Mouse (Mus musculus) kidney, adult 2 months (tissue): ENCODE results near the gene Dnase2b. TPM values are rescaled to one million over a fixed set of nuclear protein-coding genes. Genes with fewer than 3 reads are reported as not detected.

ENCODE experiments used
- DNase-seq: peaks from one replicate; pipeline ENCODE4 v3.0.0; 2021
- H3K27ac ChIP-seq: fragments of 200-500 bp; 2 replicates; pipeline ENCODE4 v1.5.1; 2012; ENCODE audit warnings: low read depth, low read length, control low read depth, inconsistent platforms; ENCODE audit not compliant: insufficient read depth
- H3K27me3 ChIP-seq: fragments of 200-500 bp; replicated peaks from 2 replicates; pipeline ENCODE4 v1.6.1; 2012; ENCODE audit warnings: mild to moderate bottlenecking, moderate library complexity, low read length, inconsistent platforms; ENCODE audit not compliant: control insufficient read depth, insufficient read depth
- H3K36me3 ChIP-seq: fragments of 200-500 bp; 2 replicates; pipeline ENCODE4 v1.6.1; 2012; ENCODE audit warnings: mild to moderate bottlenecking, moderate library complexity, low read length, inconsistent platforms; ENCODE audit not compliant: control insufficient read depth, insufficient read depth
- H3K4me1 ChIP-seq: fragments of 200-500 bp; 2 replicates; pipeline ENCODE4 v1.6.1; 2011; ENCODE audit warnings: low read length; ENCODE audit not compliant: control insufficient read depth, insufficient read depth
- H3K4me3 ChIP-seq: fragments of 200-500 bp; 2 replicates; pipeline ENCODE4 v1.5.1; 2011; ENCODE audit warnings: mild to moderate bottlenecking, low read depth, low read length, control low read depth; ENCODE audit not compliant: insufficient read depth
- CTCF ChIP-seq: fragments of 200-500 bp; conservative IDR thresholded peaks from 2 replicates; pipeline ENCODE4 v1.5.1; 2011; ENCODE audit warnings: low read depth, mild to moderate bottlenecking, control low read depth, low read length, moderate library complexity, mixed read lengths; ENCODE audit not compliant: insufficient read depth, insufficient read length
- POLR2A ChIP-seq: fragments of 200-500 bp; IDR thresholded peaks from one replicate; pipeline ENCODE4 v1.6.1; 2011; ENCODE audit warnings: low read depth, low read length, control low read depth
- WGBS: fragments of 180-500 bp; shearing (Covaris S2); methylation state at CpG from one replicate; pipeline ENCODE4 v1.1.7; 2018; 5-methylcytosine and 5-hydroxymethylcytosine counted together
- polyA plus RNA-seq: library from polyadenylated mRNA; depleted of rRNA; stranded (reverse); fragments of >200 nt; gene quantifications from 2 replicates; pipeline ENCODE4 v1.2.3, GENCODE M21; 2012

The Dnase2b gene
- polyA plus RNA-seq, 1 experiment = not detected

DNA sequence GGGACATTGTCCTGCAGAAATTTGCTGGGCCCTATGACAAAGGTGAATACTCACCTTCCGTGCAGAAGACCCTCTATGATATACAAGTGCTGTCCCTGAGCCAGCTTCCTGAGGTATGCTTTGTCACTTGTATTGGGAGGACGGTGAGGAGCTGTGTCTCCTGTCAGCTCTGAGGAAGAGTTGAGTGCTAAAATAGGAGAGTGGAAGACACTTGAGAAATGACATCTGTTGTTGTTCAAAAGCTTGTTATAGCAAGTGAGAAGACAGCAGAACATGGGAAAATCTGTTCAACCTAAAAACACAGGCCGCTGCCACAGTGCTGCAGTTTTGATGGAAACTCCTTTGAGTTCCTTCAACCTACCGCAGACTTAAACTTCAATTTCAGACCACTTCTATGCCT, 10.4 kb upstream of the Dnase2b start:
- Histone ChIP-seq H3K4me3 (no peak overlapping the region), H3K36me3 (no peaks in the 10 kb centered on the region), H3K27me3 (no peaks in the 10 kb centered on the region), H3K27ac (no peak overlapping the region), H3K4me1 (no peaks in the 10 kb centered on the region)
- no peak for DNase-seq
- TF ChIP-seq CTCF = no peak
- no peak for TF ChIP-seq POLR2A
- 79% methylated on average over 4 of the region's 4 CpGs for WGBS

GRCm38 (mm10) chr3:146621966-146622365, 6.6 kb upstream of the Dnase2b start:
- Histone ChIP-seq H3K4me1 (no peaks in the 10 kb centered on the region), H3K4me3 (no peak overlapping the region), H3K27ac (no peak overlapping the region), H3K27me3 (no peaks in the 10 kb centered on the region), H3K36me3 (no peaks in the 10 kb centered on the region)
- TF ChIP-seq CTCF (no peak), POLR2A (no peak)
- 85% methylated on average over 11 of the region's 11 CpGs for WGBS
- no peak for DNase-seq

DNA sequence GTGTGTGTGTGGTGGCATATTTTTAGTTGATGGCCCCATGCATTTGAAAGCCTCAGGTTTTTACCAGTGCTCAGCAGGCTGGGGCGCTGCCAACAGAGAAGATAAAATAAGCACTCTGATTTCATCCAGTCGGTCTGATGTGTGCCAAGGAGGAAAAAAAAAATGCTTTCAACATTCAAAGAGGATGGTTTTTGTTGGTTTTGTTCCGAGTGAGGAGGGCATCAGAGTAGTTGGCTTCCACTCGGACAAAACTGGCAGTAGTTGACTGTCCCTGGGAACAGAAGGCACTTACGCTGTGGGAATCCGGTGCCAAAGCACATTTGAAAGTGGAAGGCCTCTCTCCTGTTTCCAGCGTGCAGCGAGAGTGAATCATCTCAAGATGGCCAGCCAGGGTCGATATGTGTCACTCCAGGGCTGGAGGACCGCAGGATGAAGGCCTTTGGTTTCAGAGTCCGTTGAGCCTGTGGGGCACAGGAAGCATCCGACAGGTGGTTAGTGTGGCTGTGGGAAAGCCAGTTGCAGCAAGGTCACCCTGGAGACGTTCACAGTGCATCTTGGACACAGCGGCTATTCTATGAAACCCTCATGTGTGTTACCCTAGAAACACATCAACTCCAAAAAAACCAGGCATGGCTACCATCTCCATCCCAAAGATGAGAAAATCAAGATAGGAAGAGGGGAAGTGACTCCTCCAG, 5.3 kb upstream of the Dnase2b start:
- 85% methylated on average over 14 of the region's 14 CpGs for WGBS
- DNase-seq = no peak

DNA sequence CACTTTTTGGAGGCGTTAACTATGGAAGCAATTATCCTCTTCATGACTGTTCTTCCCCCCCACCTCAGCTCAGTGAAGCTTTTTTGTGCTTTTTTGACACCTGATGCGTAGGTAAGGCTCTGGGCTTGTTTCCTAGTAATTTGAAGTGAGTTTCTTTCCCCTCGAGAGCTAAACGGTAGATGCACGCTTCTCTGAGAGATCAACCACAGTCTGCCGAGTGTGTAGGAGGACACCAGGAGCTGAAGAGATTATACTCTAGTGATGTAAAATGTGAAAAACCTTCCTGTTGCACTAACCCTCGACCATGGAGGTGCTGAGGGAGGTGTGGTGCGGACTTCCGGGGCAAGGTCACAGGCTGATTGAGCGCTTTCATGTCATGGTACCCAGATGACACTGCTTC, 4.7 kb upstream of the Dnase2b start:
- no peaks in the 10 kb centered on the region for H3K4me1 ChIP-seq
- H3K27ac ChIP-seq = no peak overlapping the region
- no peaks in the 10 kb centered on the region for H3K27me3 ChIP-seq
- DNase-seq = no peak
- no peaks in the 10 kb centered on the region for H3K36me3 ChIP-seq
- TF ChIP-seq CTCF (no peak), POLR2A (no peak)
- no peak overlapping the region for H3K4me3 ChIP-seq
- 76% methylated on average over 10 of the region's 10 CpGs for WGBS

More for the DNA sequence above, 5.3 kb upstream of the Dnase2b start:
- Histone ChIP-seq H3K36me3 (no peaks in the 10 kb centered on the region), H3K4me1 (no peaks in the 10 kb centered on the region), H3K27me3 (no peaks in the 10 kb centered on the region), H3K4me3 (no peak overlapping the region), H3K27ac (no peak overlapping the region)
- TF ChIP-seq CTCF = no peak
- TF ChIP-seq POLR2A = no peak

DNA sequence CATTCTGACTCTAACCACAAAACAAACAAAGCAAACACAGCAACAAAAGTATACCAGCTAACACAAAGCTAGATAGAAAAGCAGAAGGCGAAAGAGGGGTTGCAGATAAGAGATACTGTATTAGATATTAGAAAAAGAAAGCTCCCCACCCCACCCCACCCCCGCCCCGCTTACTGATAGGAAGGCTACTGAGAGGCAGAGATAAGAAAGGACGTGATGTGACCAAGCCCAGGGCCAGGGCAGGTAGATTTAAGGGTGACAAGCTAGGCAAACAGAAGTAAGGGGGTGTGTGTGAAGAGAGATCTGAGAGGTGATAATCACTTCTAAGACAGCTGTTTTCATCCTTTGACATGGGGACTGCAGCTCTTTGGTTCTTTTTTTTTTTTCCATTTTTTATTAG, 3.0 kb upstream of the Dnase2b start:
- Histone ChIP-seq H3K36me3 (no peaks in the 10 kb centered on the region), H3K4me3 (no peak overlapping the region), H3K27ac (no peak overlapping the region), H3K27me3 (no peaks in the 10 kb centered on the region), H3K4me1 (no peaks in the 10 kb centered on the region)
- WGBS = 93% methylated on average over 4 of the region's 4 CpGs
- TF ChIP-seq POLR2A (no peak), CTCF (no peak)
- no peak for DNase-seq

- DNase-seq = no peak
- no peaks in the 10 kb centered on the region for H3K36me3 ChIP-seq
These were observed 2.5 kb upstream of the Dnase2b start for GRCm38 (mm10) chr3:146617946-146618345.

DNA sequence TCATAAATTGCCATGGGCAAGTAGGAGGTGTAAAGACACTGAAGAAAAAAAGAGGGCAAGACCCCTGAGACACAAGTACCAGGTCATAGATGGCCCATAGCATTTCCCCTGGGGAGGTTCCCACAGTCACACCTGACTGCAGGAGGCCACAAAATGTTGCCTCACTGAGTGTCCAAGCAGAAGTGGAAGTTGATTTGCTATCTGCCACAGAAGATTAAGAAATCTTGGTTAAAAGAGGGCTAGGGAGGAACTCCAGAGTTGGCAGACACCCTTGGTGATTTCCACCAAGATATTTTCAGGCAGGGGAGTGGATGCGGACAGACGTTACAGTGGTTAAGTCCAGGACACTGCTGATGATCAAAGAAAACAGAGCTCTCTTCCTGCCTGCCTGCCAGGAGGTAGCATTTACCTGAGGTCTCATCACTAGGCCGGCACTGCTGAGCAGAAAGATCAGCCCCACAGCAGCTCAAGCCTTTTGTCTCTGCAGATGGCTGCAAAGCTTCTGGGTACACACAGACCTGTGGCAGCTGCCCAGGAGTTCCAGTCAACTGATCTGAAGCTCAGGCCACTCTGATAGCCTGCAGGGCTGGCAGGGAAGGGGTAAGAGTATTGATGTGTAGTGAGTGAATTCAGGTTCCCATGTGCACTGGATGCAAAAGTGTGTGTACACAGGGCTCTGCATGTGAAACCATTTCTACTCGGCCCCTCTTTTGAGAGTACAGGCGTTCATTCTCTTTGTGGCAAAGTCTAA, 1.3 kb upstream of the Dnase2b start:
- Histone ChIP-seq H3K27me3 (no peaks in the 10 kb centered on the region), H3K4me1 (no peaks in the 10 kb centered on the region), H3K27ac (no peak overlapping the region), H3K4me3 (no peak overlapping the region), H3K36me3 (no peaks in the 10 kb centered on the region)
- DNase-seq = no peak
- 66% methylated on average over 5 of the region's 5 CpGs for WGBS
- TF ChIP-seq CTCF (no peak), POLR2A (no peak)

More at GRCm38 (mm10) chr3:146617946-146618345, 2.5 kb upstream of the Dnase2b start:
- Histone ChIP-seq H3K4me3 (no peak overlapping the region), H3K27me3 (no peaks in the 10 kb centered on the region), H3K4me1 (no peaks in the 10 kb centered on the region), H3K27ac (no peak overlapping the region)
- TF ChIP-seq POLR2A (no peak), CTCF (no peak)
